Mouse (Mus musculus) forebrain, embryonic 14.5 days (tissue): Measurements from ENCODE around the gene Orm3. TPM values are rescaled to one million over a fixed set of nuclear protein-coding genes. Genes with fewer than 3 reads are reported as not detected.

ENCODE experiments used
- ATAC-seq: fragments of 200-750 bp; cut with Nextera tagmentation; 2 replicates; pipeline ENCODE4 v1.8.0; 2017; ENCODE audit warnings: mild to moderate bottlenecking, moderate library complexity
- DNase-seq: peaks from one replicate; pipeline ENCODE4 v3.0.0-alpha.2; 2015; ENCODE audit warnings: low spot score
- H3K27ac ChIP-seq: fragments of 300-500 bp; sonication (generic); 2 replicates; pipeline ENCODE4 v1.5.1; 2014; ENCODE audit warnings: low read depth, mild to moderate bottlenecking, control low read depth, low read length, moderate library complexity
- H3K27me3 ChIP-seq: fragments of 300-500 bp; sonication (generic); replicated peaks from 2 replicates; pipeline ENCODE4 v1.6.1; 2014; ENCODE audit warnings: low read length, control low read depth, mixed read lengths; ENCODE audit not compliant: control insufficient read depth, insufficient read depth
- H3K36me3 ChIP-seq: fragments of 300-500 bp; sonication (generic); 2 replicates; pipeline ENCODE4 v1.6.1; 2014; ENCODE audit warnings: low read length, control low read depth; ENCODE audit not compliant: control insufficient read depth, insufficient read depth
- H3K4me1 ChIP-seq: fragments of 300-500 bp; sonication (generic); 2 replicates; pipeline ENCODE4 v1.6.1; 2014; ENCODE audit warnings: antibody characterized with exemption, low read length, control low read depth; ENCODE audit not compliant: control insufficient read depth, insufficient read depth
- H3K4me2 ChIP-seq: fragments of 300-500 bp; sonication (generic); 2 replicates; pipeline ENCODE4 v1.6.1; 2014; ENCODE audit warnings: mild to moderate bottlenecking, control low read depth, low read length
- H3K4me3 ChIP-seq: fragments of 300-500 bp; sonication (generic); 2 replicates; pipeline ENCODE4 v1.5.1; 2014; ENCODE audit warnings: low read depth, low read length, control low read depth
- H3K9ac ChIP-seq: fragments of 300-500 bp; sonication (generic); 2 replicates; pipeline ENCODE4 v1.6.1; 2014; ENCODE audit warnings: mild to moderate bottlenecking, low read length, control low read depth, moderate library complexity
- H3K9me3 ChIP-seq: fragments of 300-500 bp; sonication (generic); replicated peaks from 2 replicates; pipeline ENCODE4 v1.6.1; 2016; ENCODE audit warnings: low read length, control low read depth, mixed read lengths; ENCODE audit not compliant: control insufficient read depth
- WGBS: fragments of 180-500 bp; shearing (Covaris S2); extraction: QIAGEN DNeasy Blood & Tissue Kit; methylation state at CpG from one replicate; pipeline ENCODE4 v1.1.7; 2014; 5-methylcytosine and 5-hydroxymethylcytosine counted together
- polyA plus RNA-seq: library from polyadenylated mRNA; unstranded; fragments of >200 nt; fragmentation: Nextera tagmentation; extraction: Ambion mirVana; gene quantifications from 2 replicates; pipeline ENCODE4 v1.2.1, GENCODE M21; 2014

Gene Orm3
- polyA plus RNA-seq, 1 experiment from 2014 or later, result not detected

GRCm38 (mm10) chr4:63389887-63390528 lies 34.0 kb downstream of the Orm3 start:
- WGBS, result 18% methylated on average over 11 of the region's 11 CpGs
- Histone ChIP-seq H3K4me3 (no peak overlapping the region), H3K27ac (peak overlapping the region; percentile 94), H3K27me3 (no peaks in the 10 kb centered on the region), H3K9me3 (no peaks in the 10 kb centered on the region), H3K9ac (peak overlapping the region; percentile 42; the same call in 1 of the 2 replicates), H3K4me1 (peaks cover 32% of the 10 kb centered on the region), H3K36me3 (peaks cover 61% of the 10 kb centered on the region), H3K4me2 (peak overlapping the region; percentile 24; the same call in 1 of the 2 replicates)
- ATAC-seq (peak; percentile 77), DNase-seq (no peak)

- Histone ChIP-seq H3K9me3 (no peaks in the 10 kb centered on the region), H3K4me3 (no peak overlapping the region), H3K4me2 (no peak overlapping the region), H3K4me1 (peaks cover 32% of the 10 kb centered on the region), H3K9ac (no peak overlapping the region), H3K27ac (no peak overlapping the region), H3K36me3 (peaks cover 63% of the 10 kb centered on the region), H3K27me3 (no peaks in the 10 kb centered on the region)
- WGBS, result 85% methylated on average over 6 of the region's 6 CpGs
- DNase-seq (no peak), ATAC-seq (no peak)
Measured at GRCm38 (mm10) chr4:63391322-63391721, 35.4 kb downstream of the Orm3 start.

- Histone ChIP-seq H3K4me1 (peaks cover 26% of the 10 kb centered on the region), H3K27ac (no peak overlapping the region), H3K4me3 (no peak overlapping the region), H3K36me3 (peaks cover 43% of the 10 kb centered on the region), H3K9ac (no peak overlapping the region), H3K9me3 (no peaks in the 10 kb centered on the region), H3K27me3 (no peaks in the 10 kb centered on the region), H3K4me2 (no peak overlapping the region)
- ATAC-seq (no peak), DNase-seq (no peak)
- 90% methylated on average over 10 of the region's 10 CpGs for WGBS
Measured at GRCm38 (mm10) chr4:63397981-63398537, 42.1 kb downstream of the Orm3 start.

GRCm38 (mm10) chr4:63398854-63399609 lies 43.1 kb downstream of the Orm3 start:
- Histone ChIP-seq H3K9ac (no peak overlapping the region), H3K9me3 (no peaks in the 10 kb centered on the region), H3K27me3 (no peaks in the 10 kb centered on the region), H3K27ac (peak overlapping the region; percentile 27; the same call in 1 of the 2 replicates), H3K4me3 (no peak overlapping the region), H3K36me3 (peaks cover 34% of the 10 kb centered on the region), H3K4me2 (no peak overlapping the region), H3K4me1 (peaks cover 35% of the 10 kb centered on the region)
- DNase-seq (no peak), ATAC-seq (no peak)
- 74% methylated on average over 11 of the region's 11 CpGs for WGBS

GRCm38 (mm10) chr4:63399691-63400270 lies 43.8 kb downstream of the Orm3 start:
- no peak for ATAC-seq
- Histone ChIP-seq H3K4me2 (no peak overlapping the region), H3K4me3 (no peak overlapping the region), H3K9ac (no peak overlapping the region), H3K9me3 (no peaks in the 10 kb centered on the region), H3K27me3 (no peaks in the 10 kb centered on the region), H3K4me1 (peaks cover 43% of the 10 kb centered on the region), H3K36me3 (peaks cover 27% of the 10 kb centered on the region), H3K27ac (peak overlapping the region; percentile 27; the same call in 1 of the 2 replicates)
- WGBS, result 68% methylated on average over 8 of the region's 8 CpGs
- no peak for DNase-seq

- DNase-seq (no peak), ATAC-seq (no peak)
- WGBS, result 92% methylated on average over 18 of the region's 18 CpGs
- peaks cover 52% of the 10 kb centered on the region for H3K4me1 ChIP-seq
- H3K4me3 ChIP-seq, result no peak overlapping the region
- H3K9ac ChIP-seq, result no peak overlapping the region
- H3K4me2 ChIP-seq, result no peak overlapping the region
- H3K36me3 ChIP-seq, result peaks cover 17% of the 10 kb centered on the region
- no peaks in the 10 kb centered on the region for H3K9me3 ChIP-seq
- H3K27ac ChIP-seq, result no peak overlapping the region
- H3K27me3 ChIP-seq, result no peaks in the 10 kb centered on the region
Measured at GRCm38 (mm10) chr4:63400541-63401306, 44.8 kb downstream of the Orm3 start.

- H3K9ac ChIP-seq, result no peak overlapping the region
- ATAC-seq (no peak), DNase-seq (no peak)
- WGBS, result 75% methylated on average over 6 of the region's 6 CpGs
- no peak overlapping the region for H3K27ac ChIP-seq
- no peaks in the 10 kb centered on the region for H3K9me3 ChIP-seq
- peak overlapping the region; percentile 49; the same call in 1 of the 2 replicates for H3K4me2 ChIP-seq
- H3K36me3 ChIP-seq, result peaks cover 10% of the 10 kb centered on the region; the same call in 1 of the 2 replicates
- peaks cover 61% of the 10 kb centered on the region for H3K4me1 ChIP-seq
- H3K4me3 ChIP-seq, result no peak overlapping the region
- H3K27me3 ChIP-seq, result no peaks in the 10 kb centered on the region
Measured at GRCm38 (mm10) chr4:63401620-63402019, 45.7 kb downstream of the Orm3 start.

- peaks cover 8% of the 10 kb centered on the region; the same call in 1 of the 2 replicates for H3K36me3 ChIP-seq
- peak overlapping the region; percentile 92; the same call in 1 of the 2 replicates for H3K27ac ChIP-seq
- H3K4me2 ChIP-seq, result peak overlapping the region; percentile 49
- ATAC-seq (no peak), DNase-seq (no peak)
- no peak overlapping the region for H3K4me3 ChIP-seq
- peak overlapping the region; percentile 55; the same call in 1 of the 2 replicates for H3K9ac ChIP-seq
- no peaks in the 10 kb centered on the region for H3K9me3 ChIP-seq
- peaks cover 61% of the 10 kb centered on the region for H3K4me1 ChIP-seq
- no peaks in the 10 kb centered on the region for H3K27me3 ChIP-seq
- 72% methylated on average over 10 of the region's 10 CpGs for WGBS
Measured at GRCm38 (mm10) chr4:63402056-63402455, 46.1 kb downstream of the Orm3 start.
